Mouse (Mus musculus) bone marrow macrophage, adult 2 months (primary cell): ENCODE data around the gene Atg7.

Source experiments
- CTCF ChIP-seq: IDR thresholded peaks from 2 replicates; pipeline ENCODE4 v1.5.1; 2012; ENCODE audit warnings: low read depth, mild to moderate bottlenecking, low read length, moderate library complexity
- POLR2A ChIP-seq: IDR thresholded peaks from 2 replicates; pipeline ENCODE4 v1.6.1; 2012; ENCODE audit warnings: mild to moderate bottlenecking, low read depth, low read length, borderline replicate concordance

DNA sequence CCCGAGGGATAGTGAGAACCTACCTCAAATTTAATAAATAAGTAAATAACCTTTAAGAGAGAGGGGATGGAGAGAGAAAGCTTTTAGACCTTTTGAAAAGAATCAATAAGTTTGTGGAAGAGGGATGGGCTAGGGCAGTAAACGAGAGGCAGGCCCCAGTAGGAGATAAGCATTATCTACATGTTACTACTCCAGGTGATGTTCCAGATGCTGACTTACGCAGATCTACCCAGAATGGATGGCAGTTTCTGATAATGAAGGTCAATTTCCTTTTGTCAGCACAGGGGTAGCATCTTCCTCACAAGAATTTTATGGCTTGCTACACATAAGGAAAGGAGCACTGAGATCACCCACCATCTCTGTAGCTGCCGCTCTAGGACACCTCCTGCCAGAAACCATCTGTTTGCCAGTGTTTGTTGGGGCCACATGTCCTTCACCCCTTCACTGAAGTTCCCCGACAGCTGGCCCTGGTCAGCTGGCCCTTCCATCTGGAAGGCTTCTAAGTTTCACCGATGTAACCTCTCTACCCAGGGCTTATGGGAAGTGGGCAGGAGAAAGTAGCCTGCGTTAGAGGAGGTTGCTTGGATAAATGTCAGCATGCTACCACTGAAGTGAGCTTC is 152.9 kb downstream of the Atg7 start:
- TF ChIP-seq POLR2A (no peak), CTCF (no peak)
